Mouse (Mus musculus) heart, adult 2 months (tissue): Measurements from ENCODE around the gene Pard3. TPM values are rescaled to one million over a fixed set of nuclear protein-coding genes. Genes with fewer than 3 reads are reported as not detected.

Experiments used
- DNase-seq, 2 experiments: peaks; one replicate each; pipeline ENCODE4 v3.0.0; 2021
- H3K27ac ChIP-seq: fragments of 200-600 bp; 2 replicates; pipeline ENCODE4 v1.8.1; 2022
- H3K27me3 ChIP-seq: fragments of 200-500 bp; 2 replicates; pipeline ENCODE4 v1.6.1; 2012; ENCODE audit warnings: mild to moderate bottlenecking, low read length, inconsistent platforms, mixed read lengths; ENCODE audit not compliant: control insufficient read depth, insufficient read depth
- H3K36me3 ChIP-seq: fragments of 200-500 bp; 2 replicates; pipeline ENCODE4 v1.6.1; 2012; ENCODE audit warnings: low read length, inconsistent platforms; ENCODE audit not compliant: control insufficient read depth, insufficient read depth
- H3K4me1 ChIP-seq: fragments of 200-500 bp; 2 replicates; pipeline ENCODE4 v1.6.1; 2011; ENCODE audit warnings: low read length; ENCODE audit not compliant: control insufficient read depth, insufficient read depth
- H3K4me3 ChIP-seq: fragments of 200-600 bp; 2 replicates; pipeline ENCODE4 v1.8.1; 2022
- H3K79me2 ChIP-seq: fragments of 200-500 bp; replicated peaks from 2 replicates; pipeline ENCODE4 v1.6.1; 2012; ENCODE audit warnings: mild to moderate bottlenecking, inconsistent platforms, low read length, moderate library complexity, mixed read lengths; ENCODE audit not compliant: control insufficient read depth, insufficient read depth
- H3K9ac ChIP-seq: fragments of 200-500 bp; 2 replicates; pipeline ENCODE4 v1.6.1; 2012; ENCODE audit warnings: low read depth, mild to moderate bottlenecking, control low read depth, inconsistent platforms, low read length, mixed read lengths
- CTCF ChIP-seq: fragments of 200-600 bp; IDR thresholded peaks from 2 replicates; pipeline ENCODE4 v1.8.1; 2022; ENCODE audit warnings: antibody characterized with exemption, mild to moderate bottlenecking, moderate library complexity
- EP300 ChIP-seq: fragments of 200-500 bp; IDR thresholded peaks from 2 replicates; pipeline ENCODE4 v1.6.1; 2011; ENCODE audit warnings: low read depth, low read length, control low read depth; ENCODE audit not compliant: insufficient read depth
- POLR2A ChIP-seq: fragments of 200-500 bp; IDR thresholded peaks from 2 replicates; pipeline ENCODE4 v1.6.1; 2011; ENCODE audit warnings: mild to moderate bottlenecking, low read depth, low read length, control low read depth; ENCODE audit not compliant: insufficient read depth
- WGBS: fragments of 180-500 bp; shearing (Covaris S2); methylation state at CpG from one replicate; pipeline ENCODE4 v1.1.7; 2018; 5-methylcytosine and 5-hydroxymethylcytosine counted together
- intact Hi-C: fragments of 180-260 bp; cut with DNase I; formaldehyde crosslinking; loops from one replicate; pipeline ENCODE4 v1.15.1; 2025
- polyA plus RNA-seq: library from polyadenylated mRNA; depleted of rRNA; stranded (reverse); fragments of >200 nt; gene quantifications from 2 replicates; pipeline ENCODE4 v1.2.3, GENCODE M21; 2012
- total RNA-seq, 2 experiments: library from RNA; stranded (reverse); gene quantifications; 2 replicates each; pipeline ENCODE4 v1.2.3; 2021

Gene Pard3
- total and polyA plus RNA-seq, 3 experiments: 23.7 to 32.9 (median 30.1) TPM

- H3K27me3 ChIP-seq: no peaks in the 10 kb centered on the region
- no peaks in the 10 kb centered on the region for H3K79me2 ChIP-seq
- H3K36me3 ChIP-seq: peaks cover 3% of the 10 kb centered on the region; the same call in 1 of the 2 replicates
- WGBS: 68% methylated on average over 7 of the region's 7 CpGs
- no peak for DNase-seq
- H3K4me3 ChIP-seq: no peak overlapping the region
- H3K9ac ChIP-seq: no peak overlapping the region
- TF ChIP-seq POLR2A: no peak
- TF ChIP-seq CTCF: no peak
- no peak for TF ChIP-seq EP300
- H3K27ac ChIP-seq: no peak overlapping the region
- intact Hi-C loops: no loop called here
- peaks cover 6% of the 10 kb centered on the region for H3K4me1 ChIP-seq
These were observed 451.4 kb downstream of the Pard3 start for GRCm38 (mm10) chr8:127514810-127515735.

GRCm38 (mm10) chr8:127516043-127516442 lies 452.4 kb downstream of the Pard3 start:
- Histone ChIP-seq H3K79me2 (no peaks in the 10 kb centered on the region), H3K9ac (no peak overlapping the region), H3K27me3 (no peaks in the 10 kb centered on the region), H3K36me3 (peaks cover 3% of the 10 kb centered on the region; the same call in 1 of the 2 replicates), H3K4me1 (peaks cover 6% of the 10 kb centered on the region), H3K4me3 (no peak overlapping the region), H3K27ac (no peak overlapping the region)
- no peak for DNase-seq
- WGBS: 71% methylated on average over 2 of the region's 2 CpGs
- TF ChIP-seq CTCF (no peak), POLR2A (no peak), EP300 (no peak)
- intact Hi-C loops: no loop called here

- no peak for DNase-seq
- Histone ChIP-seq H3K4me3 (no peak overlapping the region), H3K79me2 (no peaks in the 10 kb centered on the region), H3K36me3 (no peaks in the 10 kb centered on the region), H3K27me3 (peaks cover 2% of the 10 kb centered on the region; the same call in 1 of the 2 replicates), H3K4me1 (no peaks in the 10 kb centered on the region), H3K9ac (no peak overlapping the region), H3K27ac (no peak overlapping the region)
- intact Hi-C loops: no loop called here
- no peak for TF ChIP-seq EP300
- TF ChIP-seq CTCF: no peak
- TF ChIP-seq POLR2A: no peak
- 85% methylated on average over 4 of the region's 4 CpGs for WGBS
These were observed 462.0 kb downstream of the Pard3 start for GRCm38 (mm10) chr8:127525673-127526072.

DNA sequence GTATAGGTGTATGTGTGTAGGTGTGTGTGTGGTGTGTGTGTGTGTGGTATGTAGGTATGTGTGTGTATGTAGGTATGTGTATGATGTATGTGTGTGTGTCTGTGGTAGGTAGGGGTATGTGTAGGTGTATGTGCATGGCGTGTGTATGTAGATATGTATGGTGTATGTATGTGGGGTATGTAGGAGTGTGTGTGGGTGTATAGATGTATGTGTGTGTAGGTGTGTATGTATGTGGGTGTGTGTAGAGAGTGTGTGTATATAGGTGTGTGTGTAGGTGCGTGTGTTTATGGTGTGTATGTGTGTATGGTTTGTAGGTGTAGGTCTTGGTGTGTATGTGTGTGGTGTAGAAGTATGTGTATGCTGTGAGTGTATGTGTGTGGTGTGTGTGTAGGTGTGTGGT lies 464.6 kb downstream of the Pard3 start:
- peaks cover 2% of the 10 kb centered on the region; the same call in 1 of the 2 replicates for H3K27me3 ChIP-seq
- intact Hi-C loops: no loop called here
- no peaks in the 10 kb centered on the region for H3K36me3 ChIP-seq
- H3K27ac ChIP-seq: no peak overlapping the region
- H3K4me3 ChIP-seq: no peak overlapping the region
- H3K79me2 ChIP-seq: no peaks in the 10 kb centered on the region
- no peak overlapping the region for H3K9ac ChIP-seq
- TF ChIP-seq POLR2A (no peak), CTCF (no peak), EP300 (no peak)
- 92% methylated on average over 2 of the region's 2 CpGs for WGBS
- no peaks in the 10 kb centered on the region for H3K4me1 ChIP-seq
- no peak for DNase-seq

GRCm38 (mm10) chr8:127529746-127530145 lies 466.1 kb downstream of the Pard3 start:
- intact Hi-C loops: no loop called here
- peaks cover 2% of the 10 kb centered on the region; the same call in 1 of the 2 replicates for H3K27me3 ChIP-seq

GRCm38 (mm10) chr8:127531866-127532265 lies 468.2 kb downstream of the Pard3 start:
- Histone ChIP-seq H3K4me1 (no peaks in the 10 kb centered on the region), H3K9ac (no peak overlapping the region), H3K27ac (no peak overlapping the region), H3K27me3 (peaks cover 2% of the 10 kb centered on the region; the same call in 1 of the 2 replicates), H3K4me3 (no peak overlapping the region), H3K79me2 (no peaks in the 10 kb centered on the region), H3K36me3 (no peaks in the 10 kb centered on the region)
- DNase-seq: no peak
- WGBS: 85% methylated on average over 3 of the region's 3 CpGs
- no peak for TF ChIP-seq EP300
- TF ChIP-seq CTCF: no peak
- TF ChIP-seq POLR2A: no peak
- intact Hi-C loops: no loop called here

More at GRCm38 (mm10) chr8:127529746-127530145, 466.1 kb downstream of the Pard3 start:
- 92% methylated on average over 2 of the region's 2 CpGs for WGBS
- no peaks in the 10 kb centered on the region for H3K4me1 ChIP-seq
- no peak overlapping the region for H3K4me3 ChIP-seq
- DNase-seq: no peak
- no peaks in the 10 kb centered on the region for H3K36me3 ChIP-seq
- no peak overlapping the region for H3K9ac ChIP-seq
- no peak overlapping the region for H3K27ac ChIP-seq
- H3K79me2 ChIP-seq: no peaks in the 10 kb centered on the region
- TF ChIP-seq EP300: no peak
- TF ChIP-seq CTCF: no peak
- no peak for TF ChIP-seq POLR2A
